Mouse (Mus musculus): ENCODE data around the gene Frmpd4.

Gene Frmpd4

DNA sequence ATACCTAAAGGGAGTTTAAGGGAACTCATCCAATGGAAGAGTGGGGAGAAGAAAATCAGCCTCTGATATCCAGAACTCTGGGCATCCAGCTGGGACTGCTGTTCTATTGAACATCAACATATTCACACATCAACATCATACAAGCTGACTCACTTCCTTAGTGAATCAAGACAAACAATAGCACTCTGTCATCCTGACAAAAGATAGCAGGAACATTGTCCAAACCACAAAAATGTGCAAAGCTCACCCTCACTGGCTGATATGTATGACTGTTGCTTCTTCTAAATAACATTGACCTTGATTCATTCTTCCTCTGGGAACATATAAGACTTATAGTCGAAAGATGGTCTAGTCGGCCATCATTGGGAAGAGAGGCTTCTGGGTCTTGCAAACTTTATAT lies 625.8 kb downstream of the Frmpd4 start:
- Histone ChIP-seq H3K36me3 (ENCODE audit: control insufficient read depth, insufficient read depth, low read length, poor library complexity, severe bottlenecking) (no peaks in the 10 kb centered on the region), H3K27me3 (ENCODE audit: control insufficient read depth, insufficient read depth, low read length, poor library complexity, severe bottlenecking) (no peaks in the 10 kb centered on the region)
- no peak for DNase-seq (ENCODE audit: low read depth, low spot score)

DNA sequence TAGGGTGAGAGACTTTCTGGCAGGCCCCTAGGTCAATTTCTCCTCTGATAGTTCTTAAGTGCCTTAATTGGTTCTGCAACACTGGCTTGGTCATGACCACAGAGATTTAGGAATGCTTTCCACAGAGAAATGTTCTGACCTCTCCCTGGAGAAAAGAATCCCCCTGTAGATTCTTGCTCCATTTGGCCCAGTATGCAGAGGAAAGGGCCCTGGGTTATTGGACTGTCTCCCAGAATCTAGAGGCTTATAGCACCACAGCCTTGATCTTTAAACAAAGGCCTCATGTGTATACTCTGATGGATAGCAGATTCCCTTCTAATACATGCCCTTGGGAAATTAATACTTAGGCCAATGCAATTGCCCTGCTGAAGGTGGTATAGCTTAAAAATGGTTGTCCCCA lies 667.5 kb downstream of the Frmpd4 start:
- no peak for DNase-seq (ENCODE audit: low read depth, low spot score)
- Histone ChIP-seq H3K27me3 (ENCODE audit: control insufficient read depth, insufficient read depth, low read length, poor library complexity, severe bottlenecking) (no peaks in the 10 kb centered on the region), H3K36me3 (ENCODE audit: control insufficient read depth, insufficient read depth, low read length, poor library complexity, severe bottlenecking) (no peaks in the 10 kb centered on the region)

DNA sequence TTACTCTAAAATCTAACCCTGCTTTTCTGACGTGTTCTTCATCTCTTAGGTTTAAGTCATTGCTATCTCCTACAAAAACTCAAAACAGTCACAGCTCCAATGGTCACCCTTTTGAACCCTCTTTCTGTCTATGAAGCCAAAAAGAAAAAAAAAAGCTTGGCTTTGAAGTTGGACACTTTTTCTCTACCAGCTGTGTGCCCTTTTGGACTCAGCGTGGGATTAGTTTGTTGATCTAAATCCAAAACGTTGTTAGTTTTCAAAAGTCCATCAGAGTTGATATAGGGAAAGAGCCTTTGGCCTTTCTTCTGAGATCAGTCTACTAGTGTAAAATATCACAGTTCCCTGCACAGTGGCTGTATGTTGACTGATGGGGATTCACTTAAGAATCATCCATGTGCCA lies 676.0 kb downstream of the Frmpd4 start:
- H3K36me3 ChIP-seq (ENCODE audit: control insufficient read depth, insufficient read depth, low read length, poor library complexity, severe bottlenecking) = no peaks in the 10 kb centered on the region
- no peak for DNase-seq (ENCODE audit: low read depth, low spot score)
- H3K27me3 ChIP-seq (ENCODE audit: control insufficient read depth, insufficient read depth, low read length, poor library complexity, severe bottlenecking) = no peaks in the 10 kb centered on the region

DNA sequence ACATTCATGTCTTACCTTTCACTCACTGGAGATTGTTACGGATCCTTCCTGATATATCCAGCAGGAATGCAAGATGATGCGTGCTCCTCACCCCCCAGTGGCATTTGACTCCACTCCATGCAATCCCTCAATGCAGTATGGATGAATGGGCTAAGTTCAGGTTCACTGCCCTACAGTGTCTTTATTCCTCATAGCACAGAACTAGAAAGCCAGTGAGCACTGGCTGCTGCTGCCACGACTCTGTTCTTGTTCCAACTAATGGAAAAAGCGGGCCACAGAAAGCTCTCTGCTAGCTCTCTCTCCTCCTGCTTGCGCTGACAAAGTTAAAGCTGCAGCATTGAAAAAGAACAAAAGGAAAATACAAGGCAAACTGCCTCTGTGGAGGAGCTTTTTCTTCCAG lies 722.2 kb downstream of the Frmpd4 start:
- H3K36me3 ChIP-seq (ENCODE audit: control insufficient read depth, insufficient read depth, low read length, poor library complexity, severe bottlenecking) = no peaks in the 10 kb centered on the region
- DNase-seq (ENCODE audit: low read depth, low spot score) = no peak
- H3K27me3 ChIP-seq (ENCODE audit: control insufficient read depth, insufficient read depth, low read length, poor library complexity, severe bottlenecking) = no peaks in the 10 kb centered on the region

DNA sequence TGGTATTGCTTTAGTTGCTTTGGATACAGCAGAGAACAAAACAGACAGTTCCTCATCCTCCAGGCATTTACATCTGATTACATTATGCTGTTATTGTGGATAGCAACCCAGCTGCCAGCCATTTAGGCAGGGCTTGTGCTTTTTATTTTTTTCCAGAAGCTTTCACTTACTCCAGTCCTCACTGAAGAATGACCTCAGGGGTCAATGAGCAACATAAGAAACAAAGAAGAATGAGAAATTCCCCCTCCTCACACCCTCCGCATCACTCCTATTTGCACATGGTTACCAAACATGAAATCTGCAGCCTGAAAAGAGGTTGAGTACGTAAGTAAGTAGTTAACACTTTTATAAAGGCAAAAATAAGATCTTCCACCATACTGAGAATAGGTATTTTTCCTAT lies 744.5 kb downstream of the Frmpd4 start:
- DNase-seq (ENCODE audit: low read depth, low spot score) = no peak
- Histone ChIP-seq H3K36me3 (ENCODE audit: control insufficient read depth, insufficient read depth, low read length, poor library complexity, severe bottlenecking) (no peaks in the 10 kb centered on the region), H3K27me3 (ENCODE audit: control insufficient read depth, insufficient read depth, low read length, poor library complexity, severe bottlenecking) (no peaks in the 10 kb centered on the region)

DNA sequence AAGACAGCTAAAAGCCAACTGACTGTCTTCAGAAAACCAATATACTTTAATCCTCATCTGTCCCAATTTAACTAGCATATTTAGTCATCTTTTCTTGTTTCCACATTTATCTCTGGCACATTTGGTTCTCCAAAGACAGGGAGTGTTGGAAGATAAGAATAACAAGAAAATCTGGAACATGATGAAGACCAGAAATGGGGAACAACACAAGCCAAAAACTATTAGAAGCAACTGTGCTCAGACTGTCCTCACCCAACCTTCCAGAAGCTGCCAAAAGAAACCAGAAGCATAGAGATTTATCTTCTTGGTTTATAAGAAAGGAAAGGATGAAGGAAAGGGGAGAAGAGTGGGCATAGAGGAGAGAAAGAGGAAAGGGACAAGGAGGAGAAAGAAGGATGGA lies 748.6 kb downstream of the Frmpd4 start:
- DNase-seq (ENCODE audit: low read depth, low spot score) = no peak
- Histone ChIP-seq H3K27me3 (ENCODE audit: control insufficient read depth, insufficient read depth, low read length, poor library complexity, severe bottlenecking) (no peaks in the 10 kb centered on the region), H3K36me3 (ENCODE audit: control insufficient read depth, insufficient read depth, low read length, poor library complexity, severe bottlenecking) (no peaks in the 10 kb centered on the region)

DNA sequence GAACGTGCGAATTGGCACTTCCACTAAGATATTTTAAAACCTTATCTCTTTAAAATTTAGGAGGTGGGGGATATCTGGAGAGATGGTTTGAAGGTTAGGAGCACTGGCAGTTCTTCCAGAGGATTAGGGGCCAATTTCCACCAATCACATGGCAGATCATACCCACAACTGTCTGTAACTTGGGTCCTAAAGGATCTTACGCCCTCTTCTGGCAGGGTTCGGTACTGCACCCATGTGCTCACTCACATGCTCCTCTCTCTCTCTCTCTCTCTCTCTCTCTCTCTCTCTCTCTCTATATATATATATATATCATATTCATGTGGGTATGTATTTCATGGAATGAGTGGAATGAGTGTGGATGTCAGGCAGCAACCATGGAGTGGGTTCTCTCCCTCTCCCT lies 759.7 kb downstream of the Frmpd4 start:
- Histone ChIP-seq H3K36me3 (ENCODE audit: control insufficient read depth, insufficient read depth, low read length, poor library complexity, severe bottlenecking) (no peaks in the 10 kb centered on the region), H3K27me3 (ENCODE audit: control insufficient read depth, insufficient read depth, low read length, poor library complexity, severe bottlenecking) (no peaks in the 10 kb centered on the region)
- peak; percentile 59 for DNase-seq (ENCODE audit: low read depth, low spot score)

DNA sequence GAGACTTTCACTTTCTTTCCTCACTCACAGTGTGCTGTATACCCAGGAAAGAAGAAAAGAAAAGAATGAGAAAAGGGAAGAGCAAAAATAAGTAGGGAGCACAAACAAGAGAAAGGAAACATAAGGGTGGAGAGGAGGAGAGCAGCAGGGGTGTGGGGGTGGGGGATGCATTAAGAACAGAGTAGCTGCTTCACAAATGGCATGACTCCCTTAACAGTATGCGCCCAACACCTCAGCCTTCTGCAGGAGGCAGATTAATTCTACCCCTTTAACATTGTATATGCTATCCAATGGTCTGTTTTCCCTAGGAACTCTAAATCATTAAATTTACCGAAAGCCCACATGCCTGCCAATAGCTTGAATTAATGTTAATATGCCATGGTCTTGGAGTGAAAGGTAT lies 766.9 kb downstream of the Frmpd4 start:
- DNase-seq (ENCODE audit: low read depth, low spot score) = no peak
- H3K27me3 ChIP-seq (ENCODE audit: control insufficient read depth, insufficient read depth, low read length, poor library complexity, severe bottlenecking) = no peaks in the 10 kb centered on the region

DNA sequence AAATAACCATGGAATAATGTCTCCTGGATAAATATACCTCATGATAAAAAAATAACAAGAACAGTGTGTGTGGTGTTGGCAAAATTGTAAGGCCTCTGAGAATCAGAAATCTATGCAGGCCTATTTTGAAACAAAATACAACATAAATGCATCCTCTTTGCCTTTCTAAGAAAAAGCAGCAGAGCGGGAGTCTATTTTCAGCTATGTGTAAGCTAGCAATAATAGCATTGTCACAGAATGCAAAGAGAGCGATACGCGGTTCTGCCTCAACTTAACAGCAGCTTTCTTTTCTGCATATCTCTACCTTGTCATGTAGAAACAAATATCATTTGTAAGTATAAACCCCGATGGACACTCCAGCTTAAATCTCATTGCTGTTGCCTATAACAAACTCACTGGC lies 768.5 kb downstream of the Frmpd4 start:
- no peak for DNase-seq (ENCODE audit: low read depth, low spot score)
- Histone ChIP-seq H3K36me3 (ENCODE audit: control insufficient read depth, insufficient read depth, low read length, poor library complexity, severe bottlenecking) (no peaks in the 10 kb centered on the region), H3K27me3 (ENCODE audit: control insufficient read depth, insufficient read depth, low read length, poor library complexity, severe bottlenecking) (no peaks in the 10 kb centered on the region)

More for the DNA sequence above, 766.9 kb downstream of the Frmpd4 start:
- H3K36me3 ChIP-seq (ENCODE audit: control insufficient read depth, insufficient read depth, low read length, poor library complexity, severe bottlenecking) = no peaks in the 10 kb centered on the region

DNA sequence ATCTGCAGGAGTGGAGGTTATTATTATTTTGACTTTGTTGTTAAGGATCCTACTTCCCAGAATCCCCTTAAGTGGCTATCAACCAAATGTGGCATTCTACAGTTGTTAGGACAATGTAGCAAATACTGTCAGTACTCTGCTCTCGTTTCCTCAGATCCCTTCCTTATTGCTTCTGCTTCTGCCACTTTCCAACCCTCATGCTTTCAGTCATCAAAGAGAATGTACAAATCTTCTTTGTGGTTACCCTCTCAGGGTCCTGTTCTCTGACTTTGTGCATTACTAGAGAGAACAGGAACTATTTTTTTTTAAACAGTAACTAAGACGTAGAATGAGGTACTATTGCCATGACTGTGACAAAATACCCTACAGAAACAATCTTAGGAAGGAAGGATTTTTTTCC lies 788.3 kb downstream of the Frmpd4 start:
- Histone ChIP-seq H3K36me3 (ENCODE audit: control insufficient read depth, insufficient read depth, low read length, poor library complexity, severe bottlenecking) (no peaks in the 10 kb centered on the region), H3K27me3 (ENCODE audit: control insufficient read depth, insufficient read depth, low read length, poor library complexity, severe bottlenecking) (no peaks in the 10 kb centered on the region)
- DNase-seq (ENCODE audit: low read depth, low spot score) = no peak

DNA sequence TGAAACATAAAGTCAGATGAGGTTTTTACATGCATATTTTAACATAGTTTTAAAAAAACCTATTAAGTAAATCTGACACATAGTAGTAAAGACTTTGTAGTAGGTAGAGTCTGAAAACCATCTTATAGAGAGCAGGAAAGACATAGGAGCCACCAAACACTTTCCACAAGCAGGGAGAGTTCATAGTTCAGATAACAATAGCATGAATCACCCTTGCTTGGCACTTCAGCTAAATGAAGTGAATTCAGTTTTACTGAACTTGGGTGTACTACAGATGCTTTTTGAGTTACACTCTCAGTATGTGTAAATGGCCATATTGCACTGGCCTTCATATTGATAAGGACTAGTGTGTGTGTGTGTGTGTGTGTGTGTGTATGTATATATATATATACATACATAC lies 793.5 kb downstream of the Frmpd4 start:
- no peak for DNase-seq (ENCODE audit: low read depth, low spot score)
- H3K27me3 ChIP-seq (ENCODE audit: control insufficient read depth, insufficient read depth, low read length, poor library complexity, severe bottlenecking) = no peaks in the 10 kb centered on the region
- H3K36me3 ChIP-seq (ENCODE audit: control insufficient read depth, insufficient read depth, low read length, poor library complexity, severe bottlenecking) = no peaks in the 10 kb centered on the region

DNA sequence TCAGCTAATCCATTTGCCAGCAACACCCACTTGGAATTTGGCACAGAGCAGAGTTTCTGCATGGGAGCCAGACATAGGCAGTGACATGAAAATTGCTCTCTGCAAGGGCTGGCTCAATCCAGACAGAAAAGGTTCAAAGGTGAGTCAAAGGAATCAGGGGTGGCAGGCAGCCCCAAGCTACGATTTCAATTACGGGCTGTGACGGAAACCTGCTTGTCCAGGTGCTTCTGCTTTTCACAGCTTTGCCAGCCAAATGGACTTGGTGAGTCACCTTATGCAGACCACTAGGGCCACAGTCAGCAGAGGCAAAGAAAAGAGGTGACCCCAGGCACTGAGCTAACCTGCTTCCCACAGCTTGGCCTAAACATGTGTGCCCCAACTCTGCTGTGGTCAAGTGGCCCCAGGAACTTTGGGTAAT lies 857.5 kb downstream of the Frmpd4 start:
- Histone ChIP-seq H3K27me3 (ENCODE audit: control insufficient read depth, insufficient read depth, low read length, poor library complexity, severe bottlenecking) (no peaks in the 10 kb centered on the region), H3K36me3 (ENCODE audit: control insufficient read depth, insufficient read depth, low read length, poor library complexity, severe bottlenecking) (no peaks in the 10 kb centered on the region)
- no peak for DNase-seq (ENCODE audit: low read depth, low spot score)

DNA sequence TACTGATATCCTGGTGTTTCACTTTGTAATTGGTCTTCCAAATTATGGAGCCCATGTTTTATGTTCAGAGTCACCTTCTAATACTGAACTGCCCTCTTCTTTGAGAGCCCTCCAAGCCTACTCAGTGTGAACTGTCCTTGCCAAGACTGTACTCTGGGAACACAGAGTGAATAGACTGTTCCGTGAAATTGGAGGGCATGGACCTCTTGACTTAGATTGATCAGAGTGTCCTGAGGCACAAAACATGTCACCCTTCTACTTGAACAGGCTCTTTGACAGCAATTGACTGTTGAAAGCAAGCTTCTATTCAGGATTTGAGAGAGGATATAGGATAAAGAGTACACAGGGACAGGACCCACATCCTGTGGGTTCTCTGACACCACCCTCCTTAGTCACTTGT lies 857.9 kb downstream of the Frmpd4 start:
- no peaks in the 10 kb centered on the region for H3K36me3 ChIP-seq (ENCODE audit: control insufficient read depth, insufficient read depth, low read length, poor library complexity, severe bottlenecking)
- DNase-seq (ENCODE audit: low read depth, low spot score) = no peak
- no peaks in the 10 kb centered on the region for H3K27me3 ChIP-seq (ENCODE audit: control insufficient read depth, insufficient read depth, low read length, poor library complexity, severe bottlenecking)

DNA sequence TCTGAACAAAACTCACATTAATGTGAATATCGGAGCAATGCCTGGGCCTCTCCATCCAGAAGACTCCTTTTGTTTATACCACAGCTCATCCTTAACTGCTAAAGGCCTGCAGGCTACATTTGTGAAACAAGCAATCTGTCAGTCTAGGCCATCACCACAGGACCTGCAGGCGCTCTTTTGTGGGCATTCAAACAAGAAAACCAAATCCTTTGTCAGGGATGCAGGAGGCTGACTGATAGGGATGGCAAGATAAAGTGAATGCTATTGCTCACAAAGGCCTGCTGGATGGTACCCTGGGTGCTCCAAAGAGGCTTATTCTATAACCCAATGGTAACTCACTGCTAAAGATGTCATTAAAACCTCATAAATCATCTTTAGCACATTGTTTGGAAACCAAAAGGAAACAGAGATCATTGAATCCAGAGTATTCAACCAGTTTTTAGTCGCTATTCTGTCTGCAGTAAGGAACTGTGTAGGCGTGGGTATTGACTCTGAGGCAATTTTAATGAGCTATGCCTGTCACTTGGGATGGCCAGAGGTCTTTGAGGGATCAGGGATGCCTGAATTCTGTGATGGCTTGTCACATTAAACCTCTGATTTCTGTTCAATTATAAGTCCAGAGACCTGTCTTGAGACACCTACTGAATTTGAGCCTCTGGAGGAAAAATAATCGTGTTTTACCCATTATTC lies 922.1 kb downstream of the Frmpd4 start:
- DNase-seq (ENCODE audit: low read depth, low spot score) = no peak
- H3K27me3 ChIP-seq (ENCODE audit: control insufficient read depth, insufficient read depth, low read length, poor library complexity, severe bottlenecking) = no peaks in the 10 kb centered on the region
- no peaks in the 10 kb centered on the region for H3K36me3 ChIP-seq (ENCODE audit: control insufficient read depth, insufficient read depth, low read length, poor library complexity, severe bottlenecking)

DNA sequence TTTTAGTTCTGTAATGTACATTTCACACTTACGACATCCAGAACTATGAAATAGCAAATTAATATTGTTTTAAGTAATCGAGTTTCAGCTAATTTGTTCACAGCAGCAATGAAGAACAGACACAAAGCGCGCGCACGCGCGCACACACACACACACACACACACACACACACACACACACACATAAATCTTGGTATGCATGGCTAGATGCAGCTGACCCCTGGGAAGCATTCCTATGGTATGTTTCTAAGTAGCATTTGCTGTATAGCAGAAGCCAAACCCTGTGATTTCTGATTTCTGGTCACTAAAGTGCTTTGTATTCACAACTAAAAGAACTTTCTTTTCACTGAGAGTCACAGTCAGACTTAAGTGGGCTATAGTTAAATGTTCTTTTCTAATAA lies 922.8 kb downstream of the Frmpd4 start:
- no peaks in the 10 kb centered on the region for H3K27me3 ChIP-seq (ENCODE audit: control insufficient read depth, insufficient read depth, low read length, poor library complexity, severe bottlenecking)
- H3K36me3 ChIP-seq (ENCODE audit: control insufficient read depth, insufficient read depth, low read length, poor library complexity, severe bottlenecking) = no peaks in the 10 kb centered on the region
- DNase-seq (ENCODE audit: low read depth, low spot score) = no peak

DNA sequence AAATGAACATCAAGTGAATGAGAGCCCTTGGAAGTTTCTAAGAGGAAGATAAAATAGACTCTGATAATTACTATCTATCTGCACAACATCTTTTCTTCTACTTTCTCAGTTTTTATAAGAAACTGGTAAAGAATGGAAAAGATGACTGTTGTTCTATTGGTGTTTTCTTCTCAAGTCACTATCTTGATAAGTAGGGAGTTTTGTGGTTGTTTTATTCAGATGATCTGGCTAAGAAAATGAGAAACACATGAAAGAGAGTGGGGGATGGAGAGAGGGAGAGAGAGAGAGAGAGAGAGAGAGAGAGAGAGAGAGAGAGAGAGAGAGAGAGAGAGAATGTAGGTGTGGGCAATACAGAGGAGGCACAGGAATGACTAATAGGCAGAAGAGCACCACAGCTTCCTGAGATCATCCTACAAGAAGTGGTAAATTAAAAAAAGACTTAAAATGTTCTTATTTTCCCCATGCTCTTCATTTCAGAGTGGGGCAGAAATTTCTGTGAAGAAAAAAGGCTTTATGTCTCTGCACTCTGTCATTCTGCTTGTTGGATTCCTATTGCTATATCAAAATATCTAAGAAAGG lies 979.3 kb downstream of the Frmpd4 start:
- Histone ChIP-seq H3K36me3 (ENCODE audit: control insufficient read depth, insufficient read depth, low read length, poor library complexity, severe bottlenecking) (no peaks in the 10 kb centered on the region), H3K27me3 (ENCODE audit: control insufficient read depth, insufficient read depth, low read length, poor library complexity, severe bottlenecking) (no peaks in the 10 kb centered on the region)
- DNase-seq (ENCODE audit: low read depth, low spot score) = no peak

Measured in splenic B cell, adult 2 months (primary cell).